Mouse (Mus musculus): ENCODE measurements around the gene Gigyf2.

The Gigyf2 gene

DNA sequence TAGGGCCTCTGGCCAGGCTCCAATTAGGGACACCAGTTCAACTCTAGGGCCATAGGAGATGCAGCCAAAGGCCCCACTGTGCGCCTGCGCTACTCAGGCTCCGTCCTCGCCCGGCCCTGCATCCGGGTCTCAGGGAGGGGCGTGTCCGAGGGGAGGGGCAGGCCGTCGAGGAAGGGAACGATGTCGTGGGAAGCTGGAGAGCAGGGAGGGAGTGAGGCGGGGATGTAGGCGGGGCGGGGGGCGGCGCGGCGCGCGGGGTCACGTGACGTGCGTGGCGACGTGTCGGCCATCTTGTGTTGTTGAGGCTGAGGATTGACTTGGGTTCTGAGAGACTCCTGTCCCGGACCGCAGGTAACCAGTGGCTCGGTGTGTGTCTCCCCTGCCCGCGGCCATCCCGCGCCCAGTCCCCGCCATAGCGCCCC is at the start of gene Gigyf2:
Gene Gigyf2, plus strand, starts transcription at position 257 of the 422 bp plus-strand sequence.
- peak; percentile 95 for DNase-seq (ENCODE audit: low read depth, low spot score)

GRCm38 (mm10) chr1:87280281-87280680 is 46.5 kb upstream of the Gigyf2 start:
- no peak for DNase-seq (ENCODE audit: low read depth, low spot score)

DNA sequence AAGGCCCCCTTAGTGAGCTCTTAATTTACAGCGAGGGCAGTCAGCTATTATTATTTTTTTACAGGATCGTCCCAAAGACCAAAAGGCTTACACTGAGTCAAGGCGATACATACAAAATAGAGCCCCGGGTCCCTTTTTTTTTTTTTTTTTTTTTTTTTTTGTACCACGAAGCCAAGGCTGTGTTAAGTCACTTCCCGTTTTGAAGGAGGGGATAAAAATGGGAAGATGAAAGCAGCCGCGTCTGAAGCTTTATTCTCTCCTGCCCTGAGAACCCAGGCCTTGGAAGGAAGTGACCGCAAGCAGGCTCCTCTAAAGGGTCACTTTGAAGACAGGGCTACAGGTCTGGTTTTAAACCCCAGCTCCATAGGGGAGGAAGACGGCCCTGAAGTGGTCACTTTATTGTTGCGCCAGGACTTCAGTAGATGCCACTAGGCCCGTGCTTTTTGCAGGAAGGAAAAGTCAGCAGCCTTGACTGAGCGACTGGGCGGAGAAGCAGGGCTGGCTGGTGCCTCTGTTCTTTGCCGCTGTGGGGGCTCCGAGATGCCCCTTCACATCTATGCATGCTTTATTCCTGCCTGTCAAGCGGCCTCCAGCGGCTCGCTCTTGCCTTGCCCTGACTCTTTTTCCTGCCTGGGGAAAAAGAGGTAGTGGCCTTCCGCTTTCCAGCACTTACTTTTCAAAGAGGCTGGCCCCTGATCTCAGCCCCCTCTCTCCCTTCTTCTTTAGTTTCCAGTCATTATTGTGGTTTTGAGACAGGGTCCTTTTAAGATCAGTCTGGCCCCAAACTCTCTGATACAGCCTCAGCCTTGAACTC is 45.0 kb upstream of the Gigyf2 start:
- DNase-seq (ENCODE audit: low read depth, low spot score) = no peak

DNA sequence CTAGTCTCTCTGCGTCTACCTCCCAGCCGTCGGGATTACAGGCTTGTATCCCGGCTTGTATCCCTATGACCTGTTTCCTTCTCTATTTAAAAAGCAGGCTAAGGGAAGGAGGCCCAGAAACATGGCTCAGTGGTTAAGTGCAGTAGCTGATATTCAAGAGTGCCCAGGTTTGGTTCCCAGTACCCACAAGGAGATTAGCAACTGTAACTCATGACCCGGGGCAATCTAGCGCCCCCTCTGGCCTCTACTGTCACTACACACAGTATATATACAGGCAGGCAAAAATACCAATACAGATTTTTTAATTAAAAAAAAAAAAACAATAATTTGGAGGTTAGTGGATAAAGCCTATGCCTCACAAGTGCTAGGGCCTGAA is 44.4 kb upstream of the Gigyf2 start:
- no peak for DNase-seq (ENCODE audit: low read depth, low spot score)

DNA sequence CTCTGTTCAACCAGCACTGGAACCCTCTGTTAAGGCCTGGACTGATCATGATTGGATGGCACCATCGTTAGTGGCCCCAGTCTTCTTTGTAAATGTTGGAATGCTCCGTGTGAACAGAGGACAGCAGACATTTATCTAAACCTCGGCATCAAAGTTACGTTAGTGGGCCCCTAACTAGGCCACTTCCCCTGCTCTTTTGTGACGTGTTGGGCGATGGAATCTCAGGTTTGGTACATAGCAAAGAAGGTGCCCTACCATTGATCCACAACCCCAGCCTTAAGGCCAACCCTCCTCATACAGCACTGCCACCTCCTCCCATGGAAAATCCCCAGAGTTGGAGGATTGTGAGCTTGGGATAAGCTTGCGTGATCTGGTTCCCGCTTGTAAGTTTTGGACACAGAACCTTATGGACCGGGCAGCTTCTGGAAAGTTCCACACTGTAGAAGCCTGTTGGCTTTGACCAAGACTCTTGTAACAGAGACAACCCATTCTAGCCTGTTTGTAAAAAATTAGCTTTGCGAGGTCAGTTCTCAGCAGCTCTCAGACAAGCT is 43.3 kb upstream of the Gigyf2 start:
- DNase-seq (ENCODE audit: low read depth, low spot score) = no peak

- no peak for DNase-seq (ENCODE audit: low read depth, low spot score)
Measured at GRCm38 (mm10) chr1:87287105-87287504, 39.7 kb upstream of the Gigyf2 start.

- no peak for DNase-seq (ENCODE audit: low read depth, low spot score)
Measured at GRCm38 (mm10) chr1:87291416-87291815, 35.4 kb upstream of the Gigyf2 start.

GRCm38 (mm10) chr1:87292420-87293190 is 34.2 kb upstream of the Gigyf2 start:
- no peak for DNase-seq (ENCODE audit: low read depth, low spot score)

DNA sequence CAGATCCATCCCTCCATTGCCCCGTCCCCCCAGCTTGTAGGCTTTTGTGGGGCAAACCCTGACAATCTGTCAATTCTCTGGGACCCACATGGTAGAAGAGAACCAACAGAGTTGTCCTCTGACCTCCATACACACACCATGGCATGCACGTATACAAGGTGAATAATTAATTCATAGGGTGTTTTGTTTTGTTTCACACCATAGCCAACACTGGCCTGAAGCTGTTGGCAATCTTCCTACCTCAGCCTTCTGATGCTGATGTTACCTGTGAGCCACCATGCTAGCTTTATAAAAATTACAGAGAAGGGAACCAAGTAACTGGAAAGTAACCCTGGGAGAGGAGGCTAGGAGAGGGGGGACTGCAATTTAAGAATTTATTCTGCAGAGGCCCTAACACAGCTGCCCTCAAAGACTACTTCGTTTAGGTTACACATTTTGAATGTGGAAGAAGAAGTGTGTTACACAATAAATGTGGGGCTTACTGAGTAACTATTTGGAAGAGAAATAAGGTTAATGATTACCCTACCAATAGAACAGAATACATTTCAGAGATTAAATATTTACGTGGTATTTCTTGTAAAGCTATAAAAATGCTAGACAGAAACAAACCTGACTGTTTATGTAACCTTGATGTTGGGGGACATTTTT is 32.6 kb upstream of the Gigyf2 start:
- DNase-seq (ENCODE audit: low read depth, low spot score) = no peak

DNA sequence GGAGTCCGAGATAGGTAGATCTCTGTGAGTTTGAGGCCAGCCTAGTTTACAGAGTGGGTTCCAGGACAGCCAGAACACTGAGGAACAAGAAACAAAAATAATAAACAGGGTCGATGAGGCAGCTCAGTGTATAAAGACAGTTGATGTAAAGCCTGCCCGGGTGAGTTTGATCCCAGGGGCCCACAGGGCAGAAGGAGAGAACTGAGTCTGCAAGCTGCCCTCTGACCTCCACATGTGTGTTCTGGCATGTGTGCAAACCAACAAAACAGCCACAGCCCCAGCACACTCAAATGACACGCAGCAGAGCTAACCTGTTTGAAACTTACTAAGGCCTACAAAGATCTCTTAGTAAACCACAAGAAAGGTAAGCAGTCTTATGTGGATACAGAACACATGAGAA is 31.8 kb upstream of the Gigyf2 start:
- no peak for DNase-seq (ENCODE audit: low read depth, low spot score)

- no peak for DNase-seq (ENCODE audit: low read depth, low spot score)
Measured at GRCm38 (mm10) chr1:87297346-87297925, 29.4 kb upstream of the Gigyf2 start.

GRCm38 (mm10) chr1:87300360-87301286 is 26.2 kb upstream of the Gigyf2 start:
- no peak for DNase-seq (ENCODE audit: low read depth, low spot score)

- no peak for DNase-seq (ENCODE audit: low read depth, low spot score)
Measured at GRCm38 (mm10) chr1:87301971-87302370, 24.8 kb upstream of the Gigyf2 start.

- DNase-seq (ENCODE audit: low read depth, low spot score) = no peak
Measured at GRCm38 (mm10) chr1:87308952-87309351, 17.8 kb upstream of the Gigyf2 start.

DNA sequence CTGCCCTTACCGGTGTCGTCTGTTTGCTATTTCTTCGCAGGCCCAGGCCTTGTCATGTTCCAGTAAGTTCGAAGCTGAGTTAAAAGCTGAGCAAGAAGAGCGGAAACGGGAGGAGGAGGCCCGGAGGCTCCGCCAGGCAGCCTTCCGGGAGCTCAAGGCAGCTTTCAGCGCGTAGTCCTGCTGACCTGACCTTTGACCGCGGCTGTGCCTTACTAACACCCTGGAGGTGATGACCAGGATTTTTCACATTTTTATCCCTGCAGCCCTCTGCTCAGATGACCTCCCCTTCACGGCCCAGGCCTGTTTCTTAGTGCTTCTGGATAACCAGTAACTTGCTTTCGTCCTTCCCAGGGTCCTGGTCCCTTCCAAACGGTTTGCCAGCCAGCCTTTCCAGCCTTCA is 17.2 kb upstream of the Gigyf2 start:
- no peak for DNase-seq (ENCODE audit: low read depth, low spot score)

DNA sequence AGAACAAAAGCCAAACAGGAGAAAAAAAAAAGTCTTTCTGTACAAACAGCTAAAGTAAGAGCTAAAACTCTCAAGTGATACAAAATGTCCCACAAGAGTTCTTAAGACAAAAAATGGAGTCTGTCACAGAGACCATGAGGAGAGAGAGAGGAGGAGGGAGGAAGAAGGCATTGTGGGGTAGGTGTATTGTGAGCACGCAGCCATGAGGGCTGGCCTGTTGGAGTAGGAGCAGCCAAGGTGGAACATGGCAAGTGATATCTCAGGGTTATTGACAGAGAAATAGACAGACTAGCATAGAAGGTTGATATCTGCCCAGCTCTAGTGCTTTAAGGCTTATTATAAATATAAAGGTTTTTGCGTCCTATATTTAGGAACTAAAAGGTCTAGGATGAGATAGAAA is 14.1 kb upstream of the Gigyf2 start:
- DNase-seq (ENCODE audit: low read depth, low spot score) = no peak

- DNase-seq (ENCODE audit: low read depth, low spot score) = no peak
Measured at GRCm38 (mm10) chr1:87313116-87313515, 13.7 kb upstream of the Gigyf2 start.

GRCm38 (mm10) chr1:87313843-87314570 is 12.8 kb upstream of the Gigyf2 start:
- DNase-seq (ENCODE audit: low read depth, low spot score) = no peak

DNA sequence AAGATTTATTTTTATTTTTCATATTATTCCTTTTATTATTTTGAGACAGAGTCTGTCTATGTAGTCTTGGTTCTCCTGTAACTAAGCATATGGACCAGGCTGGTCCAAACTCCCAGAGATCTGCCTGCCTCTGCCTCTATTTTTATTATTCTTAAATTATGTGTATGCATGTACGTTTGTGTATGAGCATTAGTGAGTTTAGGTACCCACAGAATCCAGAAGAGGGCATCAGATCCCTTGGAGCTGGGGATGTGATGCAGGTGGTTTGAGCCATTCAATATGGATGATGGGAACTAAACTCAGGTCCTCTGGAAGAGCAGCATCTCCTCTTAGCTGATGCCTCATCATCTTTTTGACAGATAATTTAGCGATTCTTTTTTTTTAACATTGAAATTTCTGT is 11.4 kb upstream of the Gigyf2 start:
- DNase-seq (ENCODE audit: low read depth, low spot score) = no peak

GRCm38 (mm10) chr1:87315894-87316293 is 10.9 kb upstream of the Gigyf2 start:
- DNase-seq (ENCODE audit: low read depth, low spot score) = no peak
